Mouse (Mus musculus): ENCODE measurements around the gene Nudt9.

- TF ChIP-seq CTCF (IDR thresholded peaks at IDR 0.05; ENCODE audit: low read depth, low read length) (peak; percentile 74), POLR2A (IDR thresholded peaks at IDR 0.05; ENCODE audit: insufficient read depth, low read length) (no peak), EP300 (IDR thresholded peaks at IDR 0.05; ENCODE audit: insufficient read depth, low read depth, low read length) (no peak)
Observed at GRCm38 (mm10) chr5:104052956-104053355, 6.8 kb downstream of the Nudt9 start.
